Mouse (Mus musculus) thymus, adult 2 months (tissue): ENCODE data around the gene Arhgap10.

Source experiments
- CTCF ChIP-seq: fragments of 200-500 bp; IDR thresholded peaks from 2 replicates; pipeline ENCODE4 v1.5.1; 2012; ENCODE audit warnings: mild to moderate bottlenecking, control low read depth, low read length, moderate library complexity, borderline replicate concordance; ENCODE audit not compliant: control insufficient read depth, poor library complexity, insufficient read depth; ENCODE audit errors: extremely low read depth
- POLR2A ChIP-seq: fragments of 200-500 bp; IDR thresholded peaks from 2 replicates; pipeline ENCODE4 v1.6.1; 2012; ENCODE audit warnings: mild to moderate bottlenecking, low read length, control low read depth, moderate library complexity; ENCODE audit not compliant: control insufficient read depth, poor library complexity, insufficient read depth; ENCODE audit errors: extremely low read depth

GRCm38 (mm10) chr8:77544428-77544827, 26.7 kb upstream of the Arhgap10 start:
- TF ChIP-seq CTCF = no peak
- no peak for TF ChIP-seq POLR2A
